Mouse (Mus musculus): Measurements from ENCODE around the gene Map4k4. TPM values are rescaled to one million over a fixed set of nuclear protein-coding genes. Genes with fewer than 3 reads are reported as not detected.

Gene Map4k4
- polyA plus RNA-seq, 1 experiment from 2014 or later, result 23.7 TPM

GRCm38 (mm10) chr1:40028207-40028998, 127.7 kb downstream of the Map4k4 start:
- Histone ChIP-seq H3K4me2 (no peak overlapping the region), H3K27ac (ENCODE audit: low read depth, low read length) (no peak overlapping the region), H3K9me3 (replicated peaks; ENCODE audit: control insufficient read depth, low read length) (no peaks in the 10 kb centered on the region), H3K9ac (ENCODE audit: low read depth, low read length) (no peak overlapping the region), H3K36me3 (ENCODE audit: control insufficient read depth, insufficient read depth, low read length) (peaks cover 22% of the 10 kb centered on the region), H3K27me3 (ENCODE audit: control insufficient read depth, insufficient read depth, low read length) (no peaks in the 10 kb centered on the region), H3K4me1 (ENCODE audit: control insufficient read depth, insufficient read depth, low read length) (no peaks in the 10 kb centered on the region), H3K4me3 (ENCODE audit: low read depth, low read length) (no peak overlapping the region)
- no peak for ATAC-seq (replicated peaks; ENCODE audit: insufficient number of reproducible peaks, low FRiP score, low TSS enrichment)
- WGBS (ENCODE audit: insufficient replicate concordance), result 74% methylated on average over 12 of the region's 12 CpGs

- Histone ChIP-seq H3K4me3 (ENCODE audit: low read depth, low read length) (no peak overlapping the region), H3K27me3 (ENCODE audit: control insufficient read depth, insufficient read depth, low read length) (no peaks in the 10 kb centered on the region), H3K9me3 (replicated peaks; ENCODE audit: control insufficient read depth, low read length) (no peaks in the 10 kb centered on the region), H3K27ac (ENCODE audit: low read depth, low read length) (no peak overlapping the region), H3K4me1 (ENCODE audit: control insufficient read depth, insufficient read depth, low read length) (peaks cover 6% of the 10 kb centered on the region), H3K9ac (ENCODE audit: low read depth, low read length) (no peak overlapping the region), H3K36me3 (ENCODE audit: control insufficient read depth, insufficient read depth, low read length) (peaks cover 16% of the 10 kb centered on the region), H3K4me2 (no peak overlapping the region)
- WGBS (ENCODE audit: insufficient replicate concordance), result 85% methylated on average over 5 of the region's 5 CpGs
- no peak for ATAC-seq (replicated peaks; ENCODE audit: insufficient number of reproducible peaks, low FRiP score, low TSS enrichment)
These were observed 128.9 kb downstream of the Map4k4 start for GRCm38 (mm10) chr1:40029597-40029996.

- no peak overlapping the region for H3K27ac ChIP-seq (ENCODE audit: low read depth, low read length)
- H3K4me3 ChIP-seq (ENCODE audit: low read depth, low read length), result no peak overlapping the region
- no peak overlapping the region for H3K9ac ChIP-seq (ENCODE audit: low read depth, low read length)
- peaks cover 12% of the 10 kb centered on the region for H3K36me3 ChIP-seq (ENCODE audit: control insufficient read depth, insufficient read depth, low read length)
- no peaks in the 10 kb centered on the region for H3K9me3 ChIP-seq (replicated peaks; ENCODE audit: control insufficient read depth, low read length)
- ATAC-seq (replicated peaks; ENCODE audit: insufficient number of reproducible peaks, low FRiP score, low TSS enrichment), result no peak
- peaks cover 6% of the 10 kb centered on the region for H3K4me1 ChIP-seq (ENCODE audit: control insufficient read depth, insufficient read depth, low read length)
- no peaks in the 10 kb centered on the region for H3K27me3 ChIP-seq (ENCODE audit: control insufficient read depth, insufficient read depth, low read length)
- H3K4me2 ChIP-seq, result no peak overlapping the region
- WGBS (ENCODE audit: insufficient replicate concordance), result 80% methylated on average over 14 of the region's 14 CpGs
These were observed 129.7 kb downstream of the Map4k4 start for GRCm38 (mm10) chr1:40030287-40030975.

- Histone ChIP-seq H3K4me3 (ENCODE audit: low read depth, low read length) (no peak overlapping the region), H3K4me2 (no peak overlapping the region), H3K36me3 (ENCODE audit: control insufficient read depth, insufficient read depth, low read length) (peaks cover 9% of the 10 kb centered on the region), H3K4me1 (ENCODE audit: control insufficient read depth, insufficient read depth, low read length) (peaks cover 6% of the 10 kb centered on the region), H3K9ac (ENCODE audit: low read depth, low read length) (no peak overlapping the region), H3K27ac (ENCODE audit: low read depth, low read length) (no peak overlapping the region), H3K27me3 (ENCODE audit: control insufficient read depth, insufficient read depth, low read length) (no peaks in the 10 kb centered on the region), H3K9me3 (replicated peaks; ENCODE audit: control insufficient read depth, low read length) (no peaks in the 10 kb centered on the region)
- ATAC-seq (replicated peaks; ENCODE audit: insufficient number of reproducible peaks, low FRiP score, low TSS enrichment), result no peak
- 87% methylated on average over 8 of the region's 8 CpGs for WGBS (ENCODE audit: insufficient replicate concordance)
These were observed 130.3 kb downstream of the Map4k4 start for GRCm38 (mm10) chr1:40030976-40031356.

GRCm38 (mm10) chr1:40031626-40032025, 130.9 kb downstream of the Map4k4 start:
- no peaks in the 10 kb centered on the region for H3K9me3 ChIP-seq (replicated peaks; ENCODE audit: control insufficient read depth, low read length)
- H3K27ac ChIP-seq (ENCODE audit: low read depth, low read length), result no peak overlapping the region
- no peaks in the 10 kb centered on the region for H3K27me3 ChIP-seq (ENCODE audit: control insufficient read depth, insufficient read depth, low read length)
- H3K4me1 ChIP-seq (ENCODE audit: control insufficient read depth, insufficient read depth, low read length), result peaks cover 6% of the 10 kb centered on the region
- H3K4me3 ChIP-seq (ENCODE audit: low read depth, low read length), result no peak overlapping the region
- H3K9ac ChIP-seq (ENCODE audit: low read depth, low read length), result no peak overlapping the region
- 74% methylated on average over 2 of the region's 2 CpGs for WGBS (ENCODE audit: insufficient replicate concordance)
- no peak for ATAC-seq (replicated peaks; ENCODE audit: insufficient number of reproducible peaks, low FRiP score, low TSS enrichment)
- H3K4me2 ChIP-seq, result no peak overlapping the region
- H3K36me3 ChIP-seq (ENCODE audit: control insufficient read depth, insufficient read depth, low read length), result peaks cover 3% of the 10 kb centered on the region

GRCm38 (mm10) chr1:40033315-40033714, 132.6 kb downstream of the Map4k4 start:
- H3K27me3 ChIP-seq (ENCODE audit: control insufficient read depth, insufficient read depth, low read length), result no peaks in the 10 kb centered on the region
- no peak overlapping the region for H3K9ac ChIP-seq (ENCODE audit: low read depth, low read length)
- no peak overlapping the region for H3K4me3 ChIP-seq (ENCODE audit: low read depth, low read length)
- whole genome bisulfite sequencing (ENCODE audit: insufficient replicate concordance), result 71% methylated on average over 4 of the region's 4 CpGs
- H3K4me1 ChIP-seq (ENCODE audit: control insufficient read depth, insufficient read depth, low read length), result peaks cover 6% of the 10 kb centered on the region
- H3K27ac ChIP-seq (ENCODE audit: low read depth, low read length), result no peak overlapping the region
- H3K36me3 ChIP-seq (ENCODE audit: control insufficient read depth, insufficient read depth, low read length), result no peaks in the 10 kb centered on the region
- H3K4me2 ChIP-seq, result no peak overlapping the region
- H3K9me3 ChIP-seq (replicated peaks; ENCODE audit: control insufficient read depth, low read length), result no peaks in the 10 kb centered on the region
- no peak for ATAC-seq (replicated peaks; ENCODE audit: insufficient number of reproducible peaks, low FRiP score, low TSS enrichment)

GRCm38 (mm10) chr1:40033743-40034420, 133.2 kb downstream of the Map4k4 start:
- Histone ChIP-seq H3K4me2 (no peak overlapping the region), H3K9ac (ENCODE audit: low read depth, low read length) (no peak overlapping the region), H3K27ac (ENCODE audit: low read depth, low read length) (no peak overlapping the region), H3K27me3 (ENCODE audit: control insufficient read depth, insufficient read depth, low read length) (no peaks in the 10 kb centered on the region), H3K9me3 (replicated peaks; ENCODE audit: control insufficient read depth, low read length) (no peaks in the 10 kb centered on the region), H3K4me1 (ENCODE audit: control insufficient read depth, insufficient read depth, low read length) (peaks cover 6% of the 10 kb centered on the region), H3K36me3 (ENCODE audit: control insufficient read depth, insufficient read depth, low read length) (no peaks in the 10 kb centered on the region), H3K4me3 (ENCODE audit: low read depth, low read length) (no peak overlapping the region)
- ATAC-seq (replicated peaks; ENCODE audit: insufficient number of reproducible peaks, low FRiP score, low TSS enrichment), result no peak
- 67% methylated on average over 12 of the region's 12 CpGs for WGBS (ENCODE audit: insufficient replicate concordance)

GRCm38 (mm10) chr1:40037831-40038230, 137.1 kb downstream of the Map4k4 start:
- peaks cover 6% of the 10 kb centered on the region for H3K4me1 ChIP-seq (ENCODE audit: control insufficient read depth, insufficient read depth, low read length)
- H3K4me3 ChIP-seq (ENCODE audit: low read depth, low read length), result no peak overlapping the region
- no peaks in the 10 kb centered on the region for H3K27me3 ChIP-seq (ENCODE audit: control insufficient read depth, insufficient read depth, low read length)
- no peak for ATAC-seq (replicated peaks; ENCODE audit: insufficient number of reproducible peaks, low FRiP score, low TSS enrichment)
- no peak overlapping the region for H3K9ac ChIP-seq (ENCODE audit: low read depth, low read length)
- H3K4me2 ChIP-seq, result no peak overlapping the region
- H3K9me3 ChIP-seq (replicated peaks; ENCODE audit: control insufficient read depth, low read length), result no peaks in the 10 kb centered on the region
- no peak overlapping the region for H3K27ac ChIP-seq (ENCODE audit: low read depth, low read length)
- 86% methylated on average over 6 of the region's 6 CpGs for WGBS (ENCODE audit: insufficient replicate concordance)
- H3K36me3 ChIP-seq (ENCODE audit: control insufficient read depth, insufficient read depth, low read length), result no peaks in the 10 kb centered on the region
